Mouse (Mus musculus) hindbrain, postnatal 0 days (tissue): Measurements from ENCODE around the gene Kcnip4. TPM values are rescaled to one million over a fixed set of nuclear protein-coding genes. Genes with fewer than 3 reads are reported as not detected.

Source experiments
- ATAC-seq: fragments of 200-750 bp; cut with Nextera tagmentation; 2 replicates; pipeline ENCODE4 v1.8.0; 2017; ENCODE audit warnings: mild to moderate bottlenecking, moderate TSS enrichment, moderate library complexity
- DNase-seq: peaks from one replicate; pipeline ENCODE4 v3.0.0-alpha.2; 2015; ENCODE audit warnings: low spot score
- H3K27ac ChIP-seq: fragments of 300-500 bp; sonication (generic); 2 replicates; pipeline ENCODE4 v1.5.1; 2014; ENCODE audit warnings: mild to moderate bottlenecking
- H3K27me3 ChIP-seq: fragments of 300-500 bp; sonication (generic); 2 replicates; pipeline ENCODE4 v1.6.1; 2014; ENCODE audit warnings: low read length, mixed read lengths; ENCODE audit not compliant: insufficient read depth
- H3K36me3 ChIP-seq: fragments of 300-500 bp; sonication (generic); 2 replicates; pipeline ENCODE4 v1.6.1; 2014; ENCODE audit warnings: low read length, mixed read lengths; ENCODE audit not compliant: insufficient read depth
- H3K4me1 ChIP-seq: fragments of 300-500 bp; sonication (generic); 2 replicates; pipeline ENCODE4 v1.6.1; 2014; ENCODE audit warnings: antibody characterized with exemption, low read length, mixed read lengths; ENCODE audit not compliant: insufficient read depth
- H3K4me2 ChIP-seq: fragments of 300-500 bp; sonication (generic); 2 replicates; pipeline ENCODE4 v1.6.1; 2014; ENCODE audit warnings: low read depth, mild to moderate bottlenecking, low read length, moderate library complexity, mixed read lengths
- H3K4me3 ChIP-seq: fragments of 300-500 bp; sonication (generic); 2 replicates; pipeline ENCODE4 v1.5.1; 2014; ENCODE audit warnings: low read length
- H3K9ac ChIP-seq: fragments of 300-500 bp; sonication (generic); replicated peaks from 2 replicates; pipeline ENCODE4 v1.6.1; 2014; ENCODE audit warnings: mild to moderate bottlenecking, low read length, moderate library complexity, mixed read lengths
- H3K9me3 ChIP-seq: fragments of 300-500 bp; sonication (generic); 2 replicates; pipeline ENCODE4 v1.6.1; 2016; ENCODE audit warnings: low read length, mixed read lengths
- CTCF ChIP-seq: IDR thresholded peaks from 2 replicates; pipeline ENCODE4 v1.5.1; 2016; ENCODE audit warnings: antibody characterized with exemption, control low read depth, low read depth
- WGBS: fragments of 180-500 bp; shearing (Covaris S2); extraction: QIAGEN DNeasy Blood & Tissue Kit; methylation state at CpG from one replicate; pipeline ENCODE4 v1.1.7; 2014; 5-methylcytosine and 5-hydroxymethylcytosine counted together
- polyA plus RNA-seq: library from polyadenylated mRNA; unstranded; fragments of >200 nt; fragmentation: Nextera tagmentation; extraction: Ambion mirVana; gene quantifications from 2 replicates; pipeline ENCODE4 v1.2.1, GENCODE M21; 2015
- total RNA-seq: library from RNA; depleted of rRNA; stranded (reverse); fragments of >200 nt; gene quantifications from 2 replicates; pipeline ENCODE4 v1.2.3, GENCODE M21; 2014

Kcnip4 gene
- total and polyA plus RNA-seq, 2 experiments from 2014 or later: 12.3 to 24.4 TPM

DNA sequence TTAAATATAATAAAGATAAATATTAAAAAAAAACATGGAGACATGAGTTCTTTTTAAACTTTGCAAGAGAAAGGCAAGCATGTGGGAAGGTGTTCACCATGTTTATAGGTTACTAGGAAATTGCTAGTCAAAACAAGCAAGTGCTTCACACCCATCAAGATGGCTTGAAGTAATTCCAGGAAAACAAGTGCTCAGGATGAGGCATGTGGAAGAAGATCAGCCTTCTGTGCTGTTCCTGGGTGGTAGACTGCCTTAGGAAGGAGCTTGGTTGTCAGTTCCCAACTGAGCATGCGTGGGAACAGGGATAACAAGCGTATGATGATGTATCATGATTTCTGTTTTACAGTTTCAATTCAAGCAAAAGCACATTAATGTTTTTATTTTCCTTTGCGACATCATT, 891.1 kb downstream of the Kcnip4 start:
- no peaks in the 10 kb centered on the region for H3K4me1 ChIP-seq
- ATAC-seq (no peak), DNase-seq (no peak)
- TF ChIP-seq CTCF: no peak
- no peaks in the 10 kb centered on the region for H3K9me3 ChIP-seq
- H3K36me3 ChIP-seq: no peaks in the 10 kb centered on the region
- H3K4me2 ChIP-seq: no peak overlapping the region
- 89% methylated on average over 3 of the region's 3 CpGs for WGBS
- H3K9ac ChIP-seq: no peak overlapping the region
- no peaks in the 10 kb centered on the region for H3K27me3 ChIP-seq
- no peak overlapping the region for H3K4me3 ChIP-seq
- H3K27ac ChIP-seq: no peak overlapping the region

DNA sequence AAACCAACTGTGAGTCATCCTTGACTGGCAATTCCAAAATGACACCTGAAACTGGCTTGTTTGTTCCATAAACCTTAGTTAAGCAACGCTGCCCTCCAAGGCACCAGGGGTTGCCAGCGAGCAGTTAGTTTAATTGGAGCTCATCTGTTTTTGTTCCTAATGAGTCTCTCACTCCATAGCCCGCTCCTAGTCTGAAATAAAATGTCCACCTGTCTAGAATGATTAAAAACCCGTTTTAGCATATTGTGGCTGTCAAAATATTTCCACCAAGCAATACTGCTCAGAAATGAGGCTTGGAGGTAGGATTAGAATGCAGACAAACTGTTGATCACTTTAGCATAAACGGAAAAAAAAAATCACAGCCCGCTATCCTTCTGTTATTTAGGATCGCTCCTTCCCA, 901.3 kb downstream of the Kcnip4 start:
- Histone ChIP-seq H3K9me3 (no peaks in the 10 kb centered on the region), H3K36me3 (no peaks in the 10 kb centered on the region), H3K4me1 (no peaks in the 10 kb centered on the region), H3K9ac (no peak overlapping the region), H3K4me3 (no peak overlapping the region), H3K4me2 (no peak overlapping the region), H3K27me3 (no peaks in the 10 kb centered on the region), H3K27ac (no peak overlapping the region)
- ATAC-seq: no peak
- 74% methylated on average over 7 of the region's 7 CpGs for WGBS
- no peak for TF ChIP-seq CTCF
- DNase-seq: no peak

DNA sequence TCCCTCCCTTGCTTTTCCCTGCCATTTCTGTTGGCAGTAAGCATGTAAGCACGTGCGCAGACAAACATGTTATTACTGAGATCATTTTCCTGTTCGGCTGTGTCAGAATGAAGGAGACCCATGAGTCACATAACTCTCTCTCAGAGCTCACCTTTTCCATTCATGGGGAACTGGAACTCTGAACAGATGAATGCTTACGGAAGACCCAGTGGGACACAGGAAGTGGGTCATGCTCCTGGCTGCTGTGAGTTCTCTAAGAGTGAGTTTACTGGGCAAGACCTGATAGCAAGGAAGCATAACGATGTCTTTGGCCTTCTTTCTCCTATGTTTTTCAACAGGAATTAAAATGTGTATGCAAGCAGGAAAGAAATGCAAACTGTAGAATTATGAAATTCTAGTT, 917.8 kb downstream of the Kcnip4 start:
- DNase-seq: no peak
- no peaks in the 10 kb centered on the region for H3K9me3 ChIP-seq
- H3K27me3 ChIP-seq: no peaks in the 10 kb centered on the region
- 86% methylated on average over 5 of the region's 5 CpGs for WGBS
- H3K9ac ChIP-seq: no peak overlapping the region
- no peak for TF ChIP-seq CTCF
- H3K4me1 ChIP-seq: no peaks in the 10 kb centered on the region
- ATAC-seq: no peak
- H3K4me2 ChIP-seq: no peak overlapping the region
- H3K36me3 ChIP-seq: no peaks in the 10 kb centered on the region
- H3K4me3 ChIP-seq: no peak overlapping the region
- H3K27ac ChIP-seq: no peak overlapping the region

DNA sequence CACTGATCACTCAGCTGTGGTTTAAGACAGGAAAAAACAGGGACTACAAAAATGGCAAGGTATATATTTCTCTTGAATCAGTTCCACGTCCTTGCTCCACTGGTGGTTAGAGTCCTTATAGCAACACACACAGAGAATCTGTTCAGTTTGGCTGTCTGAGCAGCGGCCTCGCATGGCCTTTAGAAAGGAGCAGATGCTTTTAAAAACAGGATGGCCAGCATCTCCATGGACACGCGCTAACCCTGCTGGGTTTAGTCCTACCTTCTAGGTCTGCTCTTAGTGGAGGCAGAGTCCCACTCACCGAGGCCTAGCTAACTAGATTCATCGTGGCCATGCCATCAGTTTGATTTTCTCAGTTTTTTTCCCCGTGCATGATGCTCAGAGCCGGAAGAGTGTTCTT, 918.4 kb downstream of the Kcnip4 start:
- Histone ChIP-seq H3K9ac (no peak overlapping the region), H3K4me1 (no peaks in the 10 kb centered on the region), H3K4me2 (no peak overlapping the region), H3K27me3 (no peaks in the 10 kb centered on the region), H3K36me3 (no peaks in the 10 kb centered on the region), H3K27ac (no peak overlapping the region), H3K9me3 (no peaks in the 10 kb centered on the region), H3K4me3 (no peak overlapping the region)
- no peak for ATAC-seq
- no peak for DNase-seq
- no peak for TF ChIP-seq CTCF
- WGBS: 89% methylated on average over 9 of the region's 9 CpGs

DNA sequence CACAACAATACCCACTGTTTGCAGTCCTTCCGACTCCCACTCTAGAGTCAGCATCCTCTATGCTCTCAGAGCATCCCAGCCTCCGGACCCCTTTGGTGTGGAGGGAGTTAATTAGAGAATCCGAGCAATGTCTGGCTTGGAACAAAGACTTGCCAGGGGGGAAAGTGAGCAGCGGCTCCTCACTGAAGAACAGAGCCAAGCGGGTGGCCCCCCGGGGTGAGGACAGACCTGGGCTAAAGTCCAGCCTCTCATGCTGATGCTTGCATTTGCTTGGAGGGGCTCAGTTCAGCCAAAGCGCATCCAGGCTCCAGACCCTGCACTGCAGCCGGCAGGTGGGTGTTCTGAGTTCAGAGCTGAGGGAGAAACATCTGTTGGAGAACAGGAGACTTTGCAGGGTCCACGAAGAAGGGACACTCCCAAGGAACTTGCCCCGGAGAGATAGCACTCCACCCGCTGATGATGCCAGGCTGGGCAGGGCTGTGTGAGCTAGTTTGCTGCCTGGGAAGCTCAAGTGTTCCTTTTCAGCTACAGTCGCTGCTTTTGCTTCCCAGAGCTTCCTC, 925.1 kb downstream of the Kcnip4 start:
- no peaks in the 10 kb centered on the region for H3K9me3 ChIP-seq
- no peak for TF ChIP-seq CTCF
- peak overlapping the region; percentile 32; the same call in 1 of the 2 replicates for H3K27ac ChIP-seq
- H3K9ac ChIP-seq: peak overlapping the region; percentile 43
- peak overlapping the region; percentile 33 for H3K4me3 ChIP-seq
- ATAC-seq (peak; percentile 76), DNase-seq (peak; percentile 48)
- no peaks in the 10 kb centered on the region for H3K36me3 ChIP-seq
- WGBS: under 1% methylated on average over 12 of the region's 12 CpGs
- peaks cover 2% of the 10 kb centered on the region; the same call in 1 of the 2 replicates for H3K4me1 ChIP-seq
- H3K27me3 ChIP-seq: no peaks in the 10 kb centered on the region
- peak overlapping the region; percentile 58 for H3K4me2 ChIP-seq

DNA sequence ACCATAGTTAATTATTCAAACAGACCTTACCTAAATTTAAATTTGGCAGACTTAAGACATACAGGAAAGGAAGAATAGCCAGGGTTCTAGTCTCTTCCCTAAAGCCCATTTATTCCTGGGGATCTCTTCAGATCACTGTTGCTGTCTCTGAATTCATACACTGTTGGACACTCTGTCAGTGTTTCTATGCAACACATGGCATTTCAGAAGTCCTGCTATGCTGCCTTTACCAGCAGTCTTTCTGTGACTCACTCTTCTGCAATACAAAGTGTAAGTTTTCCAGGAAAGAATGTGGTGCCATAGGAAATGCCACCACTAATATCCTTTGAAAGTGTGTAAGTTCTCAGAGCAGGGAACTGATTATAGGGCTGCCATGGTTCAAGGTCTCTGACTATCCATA, 936.7 kb downstream of the Kcnip4 start:
- no peaks in the 10 kb centered on the region for H3K9me3 ChIP-seq
- no peak overlapping the region for H3K4me2 ChIP-seq
- ATAC-seq (no peak), DNase-seq (no peak)
- no peak for TF ChIP-seq CTCF
- H3K9ac ChIP-seq: no peak overlapping the region
- no peak overlapping the region for H3K4me3 ChIP-seq
- H3K27me3 ChIP-seq: no peaks in the 10 kb centered on the region
- H3K4me1 ChIP-seq: no peaks in the 10 kb centered on the region
- H3K36me3 ChIP-seq: no peaks in the 10 kb centered on the region
- H3K27ac ChIP-seq: no peak overlapping the region

DNA sequence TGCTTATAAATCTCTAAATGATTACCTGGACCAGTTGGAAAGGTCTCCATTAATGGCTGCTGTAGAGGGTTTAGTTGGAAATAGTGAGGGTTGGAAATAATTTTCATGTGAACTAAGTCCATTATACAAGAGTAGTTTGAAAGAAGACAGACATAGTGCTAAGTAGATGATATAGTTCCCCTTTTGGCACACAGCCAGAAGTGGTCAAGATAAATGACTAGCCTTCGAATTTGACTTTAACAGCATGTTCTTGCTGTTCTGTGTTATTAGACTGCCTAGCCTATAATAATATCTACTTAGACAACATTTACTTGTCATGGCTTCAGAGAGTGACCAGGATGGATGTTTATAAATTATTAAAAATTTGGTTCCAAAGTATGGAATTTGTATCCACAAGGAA, 941.3 kb downstream of the Kcnip4 start:
- DNase-seq (no peak), ATAC-seq (no peak)
- no peaks in the 10 kb centered on the region for H3K4me1 ChIP-seq
- no peak overlapping the region for H3K9ac ChIP-seq
- no peaks in the 10 kb centered on the region for H3K9me3 ChIP-seq
- no peak overlapping the region for H3K27ac ChIP-seq
- TF ChIP-seq CTCF: no peak
- no peaks in the 10 kb centered on the region for H3K36me3 ChIP-seq
- H3K4me2 ChIP-seq: no peak overlapping the region
- no peaks in the 10 kb centered on the region for H3K27me3 ChIP-seq
- WGBS: 51% methylated on average over 1 of the region's 1 CpGs
- no peak overlapping the region for H3K4me3 ChIP-seq
